Comparison of ENCODE assay signal across 15 mouse cellular contexts in the genomic region with DNA sequence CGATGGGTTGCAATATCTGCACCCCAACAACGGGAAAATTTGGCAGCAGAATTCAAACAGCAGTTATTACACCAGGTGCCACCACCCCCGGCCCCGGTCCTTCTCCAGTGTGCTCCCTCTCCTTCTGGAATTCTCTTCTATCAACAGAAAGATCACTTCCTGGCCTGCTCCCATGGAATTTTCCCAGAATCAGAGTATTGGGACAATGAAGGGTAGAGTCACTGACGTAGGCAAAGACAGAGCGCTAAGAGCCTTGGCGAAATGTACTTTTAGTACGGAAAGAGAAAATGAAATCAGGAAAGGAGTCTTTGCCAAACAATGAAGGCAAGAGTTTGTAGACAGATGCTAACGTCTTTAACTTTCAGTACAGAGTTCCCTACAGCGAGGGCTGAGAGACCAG. TPM values are rescaled to one million over a fixed set of nuclear protein-coding genes. Genes with fewer than 3 reads are reported as not detected.
DNase-seq lines count a peak whose midpoint lies in the region; TF ChIP-seq lines count a peak whose summit lies in the region.
"Had no signal": no experiment of that assay in that cellular context is flagged by ENCODE, and none has a peak within 500 bp of the region (broad histone marks: within the 10 kb centered on the region; RNA-seq: fewer than 3 reads in every experiment).

No protein-coding gene starts in this region.

- no peak for TF ChIP-seq POLR2A in kidney, adult 2 months (IDR thresholded peaks at IDR 0.05; ENCODE audit: low read depth, low read length)

- peaks cover 14% of the 10 kb centered on the region; the same call in 1 of the 2 replicates for H3K4me1 ChIP-seq in kidney, adult 2 months (ENCODE audit: control insufficient read depth, insufficient read depth, low read length)
- H3K4me1 ChIP-seq: embryonic facial prominence, embryonic 15.5 days; forebrain, embryonic 13.5 days; stomach, embryonic 15.5 days had no signal

- H3K4me3 ChIP-seq in kidney, adult 2 months (ENCODE audit: insufficient read depth, low read depth, low read length), result no peak overlapping the region
- H3K4me3 ChIP-seq: embryonic facial prominence, embryonic 15.5 days; forebrain, embryonic 13.5 days; stomach, embryonic 15.5 days had no signal

- H3K27me3 ChIP-seq in kidney, adult 2 months (replicated peaks; ENCODE audit: control insufficient read depth, insufficient read depth, low read length), result no peaks in the 10 kb centered on the region
- H3K27me3 ChIP-seq: CH12.LX; embryonic facial prominence, embryonic 15.5 days; forebrain, embryonic 13.5 days; stomach, embryonic 15.5 days had no signal

- TF ChIP-seq CTCF in kidney, adult 2 months (conservative IDR thresholded peaks at IDR 0.05; ENCODE audit: insufficient read depth, insufficient read length, low read depth, low read length), result no peak

- peak; percentile 67 for DNase-seq in kidney, adult 2 months
- DNase-seq in kidney, postnatal 4 days, result no peak
- DNase-seq in kidney, adult 9 months, result peak; percentile 41
- DNase-seq in kidney, postnatal 25 days, result peak; percentile 50 to 54
- peak; percentile 67 for DNase-seq in lung, postnatal 36 days
- no peak for DNase-seq in right cerebral cortex, postnatal 4 days
- no peak for DNase-seq in gastrocnemius, postnatal 36 days
- DNase-seq: cerebellum, adult 11-12 months; thymus, postnatal 36 days had no signal

- WGBS in kidney, adult 2 months, result 50% methylated on average over 10 of the region's 10 CpGs

- intact Hi-C loops in gastrocnemius, postnatal 36 days (cut with DNase I), result no loop called here

- H3K27ac ChIP-seq in kidney, adult 2 months (ENCODE audit: insufficient read depth, low read depth, low read length), result peak overlapping the region; percentile 82
- H3K27ac ChIP-seq: embryonic facial prominence, embryonic 15.5 days; forebrain, embryonic 13.5 days; liver, embryonic 14.5 days; stomach, embryonic 15.5 days had no signal

- H3K36me3 ChIP-seq in kidney, adult 2 months (ENCODE audit: control insufficient read depth, insufficient read depth, low read length), result peaks cover 3% of the 10 kb centered on the region; the same call in 1 of the 2 replicates
- H3K36me3 ChIP-seq: embryonic facial prominence, embryonic 15.5 days; stomach, embryonic 15.5 days had no signal

RNA-seq across cellular contexts. Expression of gene Tmem252, which starts 0.5 kb away (rescaled TPM):
- 16.0 and 17.4 TPM in 2 replicates for polyA plus RNA-seq in kidney, adult 2 months (2012; rRNA removed)
- total RNA-seq in gastrocnemius, postnatal 36 days (2021), result under 1 TPM; 0.12 to 0.13 TPM
- total RNA-seq: CH12.LX had no signal
- polyA plus RNA-seq: activated CD4-positive, CD25-positive, alpha-beta regulatory T cell, adult 4 months had no signal

Comparison
In these comparisons a context has a peak if more than half of its experiments do, and no peak if none do; other contexts are left out.
1. DNase-seq: peak in kidney, adult 2 months (single experiment), kidney, adult 9 months (single experiment), kidney, postnatal 25 days (2 of 2) and lung, postnatal 36 days (single experiment); none in kidney, postnatal 4 days (0 of 2), right cerebral cortex, postnatal 4 days (single experiment) and gastrocnemius, postnatal 36 days (0 of 2).